Mouse (Mus musculus): Measurements from ENCODE around the gene Zdhhc12.

GRCm38 (mm10) chr2:30067031-30067888 lies 26.2 kb downstream of the Zdhhc12 start:
- TF ChIP-seq CTCF (IDR thresholded peaks at IDR 0.05; ENCODE audit: control insufficient read depth, insufficient read depth, insufficient read length) (no peak), MAX (IDR thresholded peaks at IDR 0.05) (peak; percentile 61), MYOD1 (IDR thresholded peaks at IDR 0.05; ENCODE audit: control insufficient read depth, insufficient read length, low read depth) (no peak), FOSL1 (IDR thresholded peaks at IDR 0.05; ENCODE audit: insufficient read depth, low read length, poor library complexity, severe bottlenecking) (no peak), USF1 (IDR thresholded peaks at IDR 0.05; ENCODE audit: low read depth) (no peak), CEBPB (IDR thresholded peaks at IDR 0.05; ENCODE audit: low read depth) (no peak), MYOG (IDR thresholded peaks at IDR 0.05; ENCODE audit: control insufficient read depth, extremely low read depth, insufficient read length) (no peak)
